Mouse (Mus musculus) intestine, embryonic 15.5 days (tissue): ENCODE measurements around the gene Rgs14. TPM values are rescaled to one million over a fixed set of nuclear protein-coding genes. Genes with fewer than 3 reads are reported as not detected.

ENCODE experiments used
- ATAC-seq: fragments of 200-750 bp; cut with Nextera tagmentation; 2 replicates; pipeline ENCODE4 v1.8.0; 2017; ENCODE audit warnings: moderate TSS enrichment, moderate library complexity
- H3K27ac ChIP-seq: fragments of 300-500 bp; sonication (generic); 2 replicates; pipeline ENCODE4 v1.5.1; 2015; ENCODE audit warnings: mild to moderate bottlenecking, inconsistent platforms
- H3K27me3 ChIP-seq: fragments of 300-500 bp; sonication (generic); replicated peaks from 2 replicates; pipeline ENCODE4 v1.6.1; 2015; ENCODE audit warnings: inconsistent platforms
- H3K36me3 ChIP-seq: fragments of 300-500 bp; sonication (generic); 2 replicates; pipeline ENCODE4 v1.6.1; 2015; ENCODE audit warnings: inconsistent platforms
- H3K4me1 ChIP-seq: fragments of 300-500 bp; sonication (generic); replicated peaks from 2 replicates; pipeline ENCODE4 v1.6.1; 2015; ENCODE audit warnings: inconsistent platforms
- H3K4me2 ChIP-seq: fragments of 300-500 bp; sonication (generic); replicated peaks from 2 replicates; pipeline ENCODE4 v1.6.1; 2015; ENCODE audit warnings: mild to moderate bottlenecking, inconsistent platforms
- H3K4me3 ChIP-seq: fragments of 300-500 bp; sonication (generic); replicated peaks from 2 replicates; pipeline ENCODE4 v1.5.1; 2015; ENCODE audit warnings: inconsistent platforms
- H3K9ac ChIP-seq: fragments of 300-500 bp; sonication (generic); 2 replicates; pipeline ENCODE4 v1.6.1; 2015; ENCODE audit warnings: inconsistent platforms
- H3K9me3 ChIP-seq: fragments of 300-500 bp; sonication (generic); 2 replicates; pipeline ENCODE4 v1.6.1; 2016; ENCODE audit warnings: inconsistent platforms
- WGBS: fragments of 180-500 bp; shearing (Covaris S2); methylation state at CpG from one replicate; pipeline ENCODE4 v1.1.7; 2015; 5-methylcytosine and 5-hydroxymethylcytosine counted together
- polyA plus RNA-seq: library from polyadenylated mRNA; unstranded; fragments of >200 nt; fragmentation: Nextera tagmentation; extraction: Ambion mirVana; gene quantifications from 2 replicates; pipeline ENCODE4 v1.2.1, GENCODE M21; 2015

Rgs14 gene
- polyA plus RNA-seq, 1 experiment from 2014 or later = 0.85 TPM

GRCm38 (mm10) chr13:55431889-55432685 is 62.6 kb downstream of the Rgs14 start:
- H3K9me3 ChIP-seq = no peaks in the 10 kb centered on the region
- 69% methylated on average over 10 of the region's 10 CpGs for WGBS

More at GRCm38 (mm10) chr13:55431889-55432685, 62.6 kb downstream of the Rgs14 start:
- Histone ChIP-seq H3K9ac (no peak overlapping the region), H3K36me3 (no peaks in the 10 kb centered on the region), H3K27ac (no peak overlapping the region), H3K27me3 (no peaks in the 10 kb centered on the region), H3K4me1 (no peaks in the 10 kb centered on the region), H3K4me2 (no peak overlapping the region), H3K4me3 (no peak overlapping the region)
- ATAC-seq = no peak

Other genes with a start within 250 kb of the Rgs14 start
- not detected in 2 replicates for gene Gm17617, start 236.2 kb upstream of the Rgs14 start, polyA plus RNA-seq
- 14.2 and 14.5 TPM in 2 replicates for gene Fgfr4, start 217.1 kb upstream of the Rgs14 start, polyA plus RNA-seq
- 49.6 and 52.8 TPM in 2 replicates for gene Nsd1, start 159.9 kb upstream of the Rgs14 start, polyA plus RNA-seq
- 543 and 576 TPM in 2 replicates for gene Prelid1, start 49.2 kb upstream of the Rgs14 start, polyA plus RNA-seq
- gene Rab24, start 47.8 kb upstream of the Rgs14 start, polyA plus RNA-seq = 83.2 and 101 TPM in 2 replicates
- 22.3 and 26.0 TPM in 2 replicates for gene Mxd3, start 39.9 kb upstream of the Rgs14 start, polyA plus RNA-seq
- gene Lman2, start 6.9 kb upstream of the Rgs14 start, polyA plus RNA-seq = 121 and 128 TPM in 2 replicates
- not detected in 2 replicates for gene Slc34a1, start 28.5 kb downstream of the Rgs14 start, polyA plus RNA-seq
- not detected in 2 replicates for gene Pfn3, start 45.5 kb downstream of the Rgs14 start, polyA plus RNA-seq
- 1.8 TPM in 2 replicates for gene F12, start 57.1 kb downstream of the Rgs14 start, polyA plus RNA-seq
- gene Grk6, start 75.3 kb downstream of the Rgs14 start, polyA plus RNA-seq = 38.3 and 38.7 TPM in 2 replicates
- gene Prr7, start 94.5 kb downstream of the Rgs14 start, polyA plus RNA-seq = 0.24 and 0.28 TPM in 2 replicates
- gene Dbn1, start 118.4 kb downstream of the Rgs14 start, polyA plus RNA-seq = 103 and 109 TPM in 2 replicates
- 187 and 195 TPM in 2 replicates for gene Pdlim7, start 143.9 kb downstream of the Rgs14 start, polyA plus RNA-seq
- gene Dok3, start 159.6 kb downstream of the Rgs14 start, polyA plus RNA-seq = 3.1 and 3.6 TPM in 2 replicates
- 50.9 and 51.0 TPM in 2 replicates for gene Ddx41, start 166.9 kb downstream of the Rgs14 start, polyA plus RNA-seq
- 22.9 and 23.5 TPM in 2 replicates for gene Fam193b, start 201.4 kb downstream of the Rgs14 start, polyA plus RNA-seq
- gene Tmed9, start 204.0 kb downstream of the Rgs14 start, polyA plus RNA-seq = 110 and 122 TPM in 2 replicates
- 21.7 and 23.2 TPM in 2 replicates for gene B4galt7, start 230.2 kb downstream of the Rgs14 start, polyA plus RNA-seq